Mouse (Mus musculus) ovary, adult 18-20 months (tissue): Measurements from ENCODE around the gene Dnajb13.

ENCODE experiments used
- DNase-seq: peaks from one replicate; pipeline ENCODE4 v3.0.0; 2022; ENCODE audit warnings: low spot score, mixed read lengths

Dnajb13 gene

DNA sequence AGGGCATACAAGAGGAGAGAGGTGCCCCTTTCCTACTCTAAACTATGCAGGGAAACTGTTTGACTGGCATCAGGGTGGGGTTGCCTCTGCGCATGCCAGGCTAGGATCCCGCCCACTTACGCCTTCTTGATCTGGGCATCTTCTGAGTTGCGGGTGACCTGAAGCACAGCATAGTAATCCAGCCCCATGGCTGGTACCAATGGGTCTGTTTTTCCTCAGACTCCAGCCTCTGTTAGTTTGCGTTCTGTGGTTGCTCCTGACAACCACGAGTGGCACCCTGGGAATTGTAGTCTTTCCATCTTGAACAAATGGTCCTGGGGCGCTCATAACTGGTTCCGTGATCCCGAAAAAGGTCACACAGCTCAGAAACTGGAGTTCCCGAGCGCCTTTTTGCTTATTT lies at the start of gene Dnajb13:
TSS of gene Dnajb13 (minus strand) at position 388 of the 400 bp plus-strand sequence.
- no peak for DNase-seq

DNA sequence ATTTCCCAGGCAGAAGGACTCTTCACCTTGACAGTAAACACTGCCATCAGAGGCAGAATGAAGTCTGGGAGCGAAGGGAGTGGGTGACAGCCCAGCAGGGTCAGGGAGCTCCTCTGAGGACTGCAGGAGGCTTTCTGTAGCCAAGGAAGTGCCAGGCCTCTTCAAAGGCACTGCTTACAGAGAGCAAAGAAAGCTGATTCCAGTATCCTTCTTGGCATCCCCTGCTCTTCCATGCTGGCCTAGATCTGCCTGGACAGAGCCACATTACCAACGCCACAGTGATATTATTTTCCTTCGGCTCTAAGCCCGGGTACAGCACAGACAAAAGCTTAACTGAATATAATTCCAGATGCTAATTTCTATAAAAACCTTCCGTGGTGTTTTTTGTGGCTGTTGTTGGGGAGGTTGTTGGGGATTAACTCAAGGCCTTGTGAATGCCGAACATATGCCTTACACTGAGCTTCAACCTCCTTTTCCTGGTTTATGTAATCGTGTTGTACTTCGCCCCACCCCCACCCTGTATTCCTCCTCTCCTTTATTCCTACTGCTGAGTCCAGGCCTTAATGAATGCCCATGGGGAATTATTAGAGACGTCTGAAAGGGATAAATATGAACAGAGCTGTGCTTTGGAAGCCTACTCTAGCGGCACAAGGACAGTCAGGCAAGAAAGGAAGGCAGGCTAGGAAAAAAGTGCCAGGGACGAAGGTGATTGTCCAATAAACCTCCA lies 47.3 kb upstream of the Dnajb13 start:
- no peak for DNase-seq

DNA sequence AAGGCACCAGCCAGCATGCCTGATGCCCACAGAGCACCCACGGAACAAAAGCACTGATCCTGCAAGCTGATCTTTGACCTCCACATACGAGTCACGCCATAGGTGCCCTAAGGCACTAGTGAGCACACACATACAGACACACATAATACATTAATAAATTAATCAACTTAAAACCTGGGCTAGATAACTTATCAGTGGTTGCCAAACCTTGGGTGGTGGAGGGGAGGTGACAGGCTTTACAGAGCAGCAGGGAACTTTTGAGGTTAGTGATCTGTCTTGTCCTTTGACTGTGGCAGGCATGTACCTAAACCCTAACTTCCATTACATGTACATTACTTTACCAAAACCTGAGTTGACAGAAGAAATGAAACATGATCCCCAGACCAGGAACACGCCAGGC lies 44.6 kb upstream of the Dnajb13 start:
- no peak for DNase-seq

DNA sequence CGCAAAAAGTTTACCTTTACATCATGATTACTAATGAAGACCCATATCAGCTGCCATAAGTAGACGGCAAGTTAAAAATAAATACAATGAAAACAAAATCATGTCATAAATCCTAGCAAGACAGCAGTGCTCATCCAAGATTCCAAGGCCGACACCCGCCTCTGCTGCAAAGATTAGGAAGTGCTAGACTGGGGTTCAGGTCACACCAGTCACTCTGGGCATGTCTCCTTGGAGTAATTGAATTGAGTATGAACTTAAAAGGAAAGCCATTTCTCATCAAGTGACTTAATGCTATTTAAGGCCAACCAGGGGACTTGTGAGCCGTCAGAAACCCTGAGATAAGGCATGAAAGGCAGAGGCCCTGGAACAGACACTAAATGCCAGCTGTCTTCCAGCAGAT lies 42.5 kb upstream of the Dnajb13 start:
- DNase-seq: no peak

DNA sequence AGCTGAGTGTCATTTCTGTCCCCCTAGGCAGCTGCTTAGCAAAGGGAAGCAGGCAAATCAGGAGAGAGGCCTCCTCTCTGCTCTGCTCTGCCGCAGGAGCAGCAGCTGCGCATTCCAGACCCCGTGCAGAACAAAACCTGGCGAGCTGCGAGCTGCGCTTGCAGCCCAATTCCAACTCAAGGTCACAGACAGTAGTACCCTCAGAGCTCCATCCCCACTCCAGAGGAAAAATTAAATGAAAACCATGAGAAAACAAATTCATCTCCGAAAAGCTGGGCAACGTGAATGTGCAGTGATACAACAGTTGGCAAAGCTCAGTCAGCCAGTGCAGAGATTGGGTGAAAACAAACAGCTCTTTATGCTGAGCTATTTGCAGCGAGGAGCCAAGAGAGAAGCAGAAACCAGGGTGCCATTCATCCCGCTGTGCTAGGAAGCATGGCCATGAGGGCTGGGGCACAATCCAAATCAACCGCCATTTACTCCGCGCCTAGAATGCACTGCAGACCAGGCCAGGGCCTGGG lies 40.7 kb upstream of the Dnajb13 start:
- no peak for DNase-seq

DNA sequence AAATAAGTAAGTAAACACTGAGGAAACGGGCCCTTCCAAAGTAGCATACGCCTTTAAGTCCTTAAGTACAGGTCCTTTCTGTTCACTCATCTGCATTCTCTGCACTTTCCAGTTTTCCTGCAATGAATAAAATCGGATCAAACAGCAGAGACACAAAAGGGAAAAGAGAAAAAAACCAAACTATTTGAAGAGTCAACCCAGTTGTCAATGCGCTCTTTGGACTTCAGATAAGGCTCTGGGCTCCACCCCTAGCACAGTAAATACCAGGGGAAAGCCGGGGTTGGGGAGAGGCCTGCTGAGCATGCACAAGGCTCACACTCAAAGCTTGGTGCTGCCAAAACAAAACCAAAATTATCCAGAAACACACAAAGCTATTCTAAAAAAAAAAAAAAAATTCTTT lies 40.2 kb upstream of the Dnajb13 start:
- no peak for DNase-seq

DNA sequence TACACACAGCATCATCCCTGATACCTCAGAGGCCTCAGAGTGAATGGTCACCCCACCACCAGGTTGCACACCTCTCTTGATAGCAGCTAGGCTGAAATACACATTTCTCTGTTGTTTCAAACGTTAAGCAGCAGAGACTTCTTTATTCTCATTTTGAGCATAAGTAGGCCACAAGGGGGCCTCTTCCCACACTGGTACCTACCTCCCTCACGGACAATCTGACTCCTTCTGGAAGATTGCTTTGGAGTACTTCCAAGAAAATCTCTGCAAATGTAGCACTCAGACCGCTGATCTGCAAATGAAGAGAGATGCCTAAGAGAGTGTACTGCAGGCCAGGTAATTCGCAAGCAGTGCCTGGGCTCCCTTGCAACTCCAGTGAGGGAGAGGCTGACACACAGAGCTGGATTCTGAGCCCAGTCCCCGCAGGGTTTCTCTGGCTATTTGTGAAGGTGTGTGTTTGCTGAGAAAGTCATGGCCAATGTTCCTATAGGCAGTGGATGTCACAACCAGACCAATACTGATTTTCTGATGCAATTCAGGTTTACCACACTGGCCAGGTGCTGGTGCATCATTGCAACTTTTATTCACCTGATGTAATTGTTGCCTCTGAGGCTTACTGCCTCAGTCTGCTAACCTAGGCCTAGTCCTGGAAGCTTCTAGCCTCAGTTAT lies 35.7 kb upstream of the Dnajb13 start:
- DNase-seq: no peak

DNA sequence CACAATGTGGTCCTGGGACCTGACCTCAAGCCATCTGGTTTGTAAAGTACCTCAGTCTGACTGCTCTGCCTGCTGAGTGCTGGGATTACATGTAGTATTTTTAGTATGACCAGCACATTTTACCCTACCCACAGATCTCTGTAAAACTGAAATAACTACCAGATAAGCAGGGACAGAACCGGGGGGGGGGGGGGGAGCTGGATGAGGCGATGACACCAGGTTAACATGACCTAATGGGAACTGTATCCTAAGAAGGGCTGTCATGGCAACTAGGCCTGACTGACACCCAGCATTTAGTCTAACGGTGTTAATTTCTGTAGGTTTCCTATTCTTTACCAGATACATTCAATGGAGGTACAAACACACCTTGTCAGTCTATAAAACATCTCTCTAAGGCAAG lies 35.0 kb upstream of the Dnajb13 start:
- DNase-seq: no peak

DNA sequence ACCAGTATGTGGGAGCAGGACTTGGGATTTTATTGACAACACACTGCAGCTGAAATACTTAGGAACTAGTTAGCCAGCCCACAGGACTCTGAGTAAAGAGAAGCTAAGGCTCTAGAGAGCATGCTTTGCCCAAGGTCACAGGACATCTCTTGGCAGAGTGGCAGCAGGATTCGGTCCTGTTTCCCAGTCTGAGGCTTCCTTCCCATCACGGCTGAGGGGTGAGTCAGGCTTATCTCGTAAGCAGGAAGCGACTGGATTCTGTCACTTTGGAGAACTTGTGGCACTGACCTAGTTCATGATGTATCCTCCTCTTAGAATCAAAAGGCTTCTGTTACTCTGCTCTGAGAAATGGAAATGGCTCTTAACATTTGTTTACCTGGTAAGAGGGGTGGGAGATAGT lies 32.9 kb upstream of the Dnajb13 start:
- no peak for DNase-seq

DNA sequence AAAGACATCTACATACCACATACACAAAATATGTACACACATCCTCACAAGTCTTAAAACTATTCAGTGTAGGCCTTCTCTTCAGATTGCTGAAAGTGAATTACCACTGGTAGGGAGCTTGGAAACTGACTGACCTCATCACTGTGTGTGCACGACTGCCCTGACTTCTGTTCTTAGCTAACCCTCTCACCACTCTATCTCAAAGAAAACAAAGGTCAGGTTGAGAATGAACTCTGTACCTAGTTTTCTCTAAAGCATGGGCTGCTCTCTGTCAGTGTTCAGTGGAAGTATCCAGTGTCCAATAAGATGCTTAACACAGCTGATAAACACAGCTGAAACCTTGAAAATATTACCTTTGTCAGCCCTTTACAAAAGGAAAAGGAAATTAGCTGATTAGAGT lies 29.7 kb upstream of the Dnajb13 start:
- DNase-seq: no peak

DNA sequence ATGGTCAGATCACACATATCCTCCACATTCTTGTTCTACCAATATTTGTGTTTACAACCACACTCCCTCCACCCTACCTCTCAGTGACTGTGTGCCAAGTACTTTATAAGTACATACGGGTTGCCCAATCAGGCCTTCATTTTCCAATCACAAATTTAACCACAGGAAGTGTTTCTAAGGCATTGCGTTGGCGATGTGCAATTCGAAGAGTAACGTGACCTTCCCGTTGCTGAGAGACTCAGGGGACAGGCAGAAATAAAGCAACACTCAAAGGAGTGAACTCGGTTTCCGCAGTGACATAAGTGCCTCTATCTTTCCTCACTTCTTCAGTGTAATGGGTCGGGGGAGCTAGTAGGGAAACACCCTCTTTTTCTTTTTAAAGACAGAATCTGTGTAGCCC lies 24.8 kb upstream of the Dnajb13 start:
- DNase-seq: no peak

DNA sequence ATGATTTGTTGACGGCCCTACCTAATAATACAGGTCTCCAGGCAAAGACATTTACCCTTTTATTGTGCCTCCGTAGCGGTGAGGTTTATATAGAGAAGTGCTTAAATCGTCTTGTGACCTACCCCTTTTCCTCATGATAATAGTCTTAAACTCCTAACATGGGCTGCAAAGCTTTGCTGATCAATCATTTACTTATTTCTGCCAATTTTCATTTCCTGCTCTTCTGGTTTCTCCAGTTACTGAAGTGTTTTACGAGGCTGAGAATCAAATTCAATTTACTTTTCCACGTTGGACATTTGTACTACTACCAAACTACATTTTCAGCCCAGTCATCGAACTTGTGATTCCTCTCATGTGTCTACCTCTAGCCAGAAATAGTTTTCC lies 22.8 kb upstream of the Dnajb13 start:
- no peak for DNase-seq

DNA sequence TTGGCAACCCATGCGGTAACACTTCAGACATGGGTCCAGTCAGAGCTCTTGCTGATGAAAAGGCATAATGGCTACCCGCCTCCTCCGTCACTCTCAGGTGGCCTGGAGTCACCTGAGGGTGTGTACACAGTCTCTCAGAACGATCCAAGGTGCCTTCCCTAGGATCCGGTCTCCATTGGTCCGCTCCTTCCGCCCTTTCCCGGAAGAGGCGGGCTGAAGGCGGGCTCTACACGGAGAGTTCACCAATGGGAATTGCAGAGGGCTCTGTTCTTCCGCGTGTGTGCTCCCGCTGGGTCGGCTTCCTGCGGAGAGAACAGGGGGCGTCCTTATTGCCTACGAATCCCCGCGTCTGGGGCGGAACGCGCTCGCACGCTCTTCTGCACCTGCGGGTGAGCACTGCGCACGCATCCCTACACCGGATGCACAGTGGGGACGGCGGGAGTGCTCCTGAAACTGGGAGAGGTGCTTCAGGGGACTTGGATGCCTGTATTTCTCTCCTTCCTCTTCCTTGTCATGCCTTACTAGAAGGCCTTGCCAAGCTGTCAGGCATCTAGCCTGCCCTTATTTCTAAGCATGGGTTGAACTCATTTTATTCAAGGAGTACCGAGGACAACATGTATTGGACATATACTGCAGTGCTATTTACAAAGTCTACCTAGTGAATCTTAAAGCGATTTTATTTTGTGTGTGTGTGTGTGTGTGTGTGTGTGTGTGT lies 22.2 kb upstream of the Dnajb13 start, which contains the start of gene Coa4:
TSS of gene Coa4 (plus strand) at position 268 of the 715 bp plus-strand sequence.
- peak; percentile 75 for DNase-seq

DNA sequence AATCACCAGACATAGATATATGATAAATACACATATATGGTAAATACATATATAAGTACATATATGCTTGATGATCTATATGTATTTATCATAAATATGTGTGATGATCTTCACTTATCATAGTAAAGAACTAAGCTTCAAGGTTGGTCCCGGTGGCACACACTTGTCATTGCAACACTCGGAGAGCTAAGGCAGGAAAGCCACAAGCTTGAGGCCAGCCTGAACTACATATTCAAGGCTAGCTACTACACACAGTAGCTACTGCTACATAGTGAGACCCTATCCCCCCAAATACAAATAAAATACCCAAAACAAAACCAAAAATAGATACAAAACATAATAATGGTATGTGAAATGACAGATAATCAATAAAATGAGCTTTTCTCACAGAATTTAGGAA lies 21.1 kb upstream of the Dnajb13 start:
- DNase-seq: no peak

DNA sequence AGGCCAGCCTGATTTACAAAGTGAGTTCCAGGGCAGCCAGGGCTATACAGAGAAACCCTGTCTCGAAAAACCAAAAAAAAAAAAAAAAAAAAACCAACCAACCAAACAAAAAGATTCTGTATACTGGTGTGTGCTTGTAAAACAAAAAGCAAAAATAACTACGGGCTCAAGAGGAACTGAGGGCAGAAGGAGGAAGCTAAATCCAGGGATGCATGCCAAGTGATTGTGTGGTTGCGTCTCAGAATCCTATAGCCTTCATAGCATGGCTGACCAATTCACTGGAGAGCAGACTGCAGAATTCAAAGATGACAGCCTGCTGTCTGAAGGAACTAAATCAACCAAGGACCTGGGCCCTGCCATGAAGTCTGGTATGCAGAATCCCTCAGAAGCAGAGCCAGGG lies 19.5 kb upstream of the Dnajb13 start:
- no peak for DNase-seq

DNA sequence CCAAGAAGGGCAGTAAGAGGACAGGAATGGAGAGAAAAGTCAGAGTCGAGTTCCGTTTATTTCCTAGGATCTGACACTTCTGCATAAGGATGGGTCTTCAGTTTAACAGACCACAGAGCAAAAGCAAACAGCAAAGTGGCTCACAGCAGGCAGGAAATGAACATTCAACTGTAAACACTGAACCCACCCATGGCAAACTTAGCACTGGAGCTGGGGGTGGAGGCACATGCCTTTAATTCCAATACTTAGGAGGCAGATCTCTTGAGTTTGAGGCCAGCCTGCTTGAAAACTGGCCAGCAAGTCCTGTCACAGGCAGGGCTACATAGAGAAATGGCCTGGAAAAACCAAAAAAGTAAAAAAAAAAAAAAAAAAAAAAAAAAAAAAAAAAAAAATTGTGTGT lies 18.7 kb upstream of the Dnajb13 start:
- no peak for DNase-seq

DNA sequence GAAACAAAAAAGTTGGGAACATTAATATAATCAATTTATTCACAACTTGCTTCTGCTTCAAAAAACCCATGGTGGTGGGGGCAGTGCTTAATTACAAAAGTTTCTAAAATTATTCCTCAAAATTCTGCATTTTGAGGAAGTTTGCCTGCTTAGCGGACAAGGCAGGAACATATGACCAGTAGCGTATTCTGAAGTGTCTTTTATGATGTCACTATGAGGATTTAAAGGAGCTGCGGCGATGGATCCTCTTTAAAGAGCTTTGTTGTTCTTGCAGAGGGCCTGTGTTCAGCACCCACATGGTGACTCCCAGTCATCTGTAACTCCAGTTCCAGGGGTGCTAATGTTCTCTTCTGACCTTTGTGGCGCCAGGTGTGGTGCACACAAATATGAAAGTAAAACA lies 16.0 kb upstream of the Dnajb13 start:
- no peak for DNase-seq

DNA sequence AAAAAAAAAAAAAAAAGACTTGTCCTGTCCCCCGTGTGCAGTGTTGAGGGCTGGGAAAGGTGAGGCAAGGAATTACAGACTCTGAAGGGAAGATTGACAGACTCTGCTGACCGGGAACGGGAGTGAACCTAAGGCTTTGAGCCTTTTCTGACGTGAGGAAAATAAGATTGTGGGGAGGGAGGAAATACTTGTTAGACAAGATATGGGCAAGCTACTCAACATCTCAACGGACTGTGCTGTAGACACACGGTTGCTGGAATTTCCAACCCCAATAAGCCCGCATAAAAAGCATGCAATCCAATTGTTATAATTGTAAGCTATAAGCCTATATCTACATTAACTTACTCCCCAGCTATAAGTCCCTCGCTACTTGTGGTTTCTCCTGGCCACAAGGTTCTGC lies 9.9 kb upstream of the Dnajb13 start:
- no peak for DNase-seq

DNA sequence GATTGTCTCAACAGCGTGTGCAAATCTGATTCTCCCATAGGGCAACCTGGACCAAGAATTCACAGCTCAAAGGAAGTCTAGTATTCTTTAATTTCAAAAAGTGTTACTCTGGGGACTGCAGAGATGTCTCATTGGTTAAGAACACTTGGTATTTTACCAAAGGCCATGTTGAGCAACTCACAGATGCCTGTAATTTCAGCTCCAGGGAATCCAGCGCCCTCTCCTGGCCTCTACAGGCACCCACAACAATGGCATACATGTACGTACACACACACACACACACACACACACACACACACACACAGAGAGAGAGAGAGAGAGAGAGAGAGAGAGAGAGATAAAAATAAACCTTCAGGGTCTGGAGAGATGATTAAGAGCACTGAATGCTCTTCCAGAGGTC lies 7.5 kb upstream of the Dnajb13 start:
- no peak for DNase-seq

DNA sequence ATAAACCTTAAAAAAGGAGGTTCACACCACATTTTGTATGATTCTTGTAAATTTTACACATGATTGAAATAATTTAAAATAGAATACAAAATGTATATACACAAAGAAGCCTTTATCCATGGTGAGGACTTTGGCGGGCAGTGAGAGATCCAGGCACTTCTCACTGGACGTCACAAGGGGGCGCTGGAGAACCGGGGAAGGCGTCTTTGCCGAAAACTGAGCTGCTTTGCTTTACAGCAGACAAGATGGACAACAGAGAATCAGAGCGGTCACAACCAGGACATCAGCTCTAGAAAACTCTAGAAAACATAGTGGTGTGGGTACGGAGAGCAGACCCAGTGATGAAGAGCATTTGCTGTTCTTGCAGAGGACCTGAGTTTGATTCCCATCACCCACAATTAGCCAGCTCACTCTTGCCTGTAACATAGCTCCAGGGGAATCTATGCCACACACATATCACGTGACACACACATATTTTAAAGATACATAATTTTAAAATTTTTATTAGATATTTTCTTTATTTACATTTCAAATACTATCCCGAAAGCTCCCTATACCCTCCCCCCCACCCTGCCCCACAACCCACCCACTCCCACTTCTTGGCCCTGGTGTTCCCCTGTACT lies 6.0 kb upstream of the Dnajb13 start:
- DNase-seq: no peak

DNA sequence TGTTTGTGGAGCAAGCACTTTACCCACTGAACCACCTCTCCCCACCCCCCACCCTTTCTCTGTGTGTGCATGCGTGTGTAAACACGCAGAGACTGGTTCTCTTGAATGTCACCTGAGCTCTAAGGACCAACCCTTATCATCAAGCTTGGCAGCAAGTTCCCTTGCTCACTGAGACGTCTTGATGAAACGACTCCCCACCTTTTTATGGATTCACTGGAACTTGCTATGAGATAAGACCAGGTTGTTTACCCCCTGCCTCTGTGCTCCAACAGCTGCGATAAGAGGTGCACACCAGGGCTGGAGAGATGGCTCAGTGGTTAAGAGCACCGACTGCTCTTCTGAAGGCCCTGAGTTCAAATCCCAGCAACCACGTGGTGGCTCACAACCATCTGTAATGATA lies 5.4 kb upstream of the Dnajb13 start:
- DNase-seq: no peak

DNA sequence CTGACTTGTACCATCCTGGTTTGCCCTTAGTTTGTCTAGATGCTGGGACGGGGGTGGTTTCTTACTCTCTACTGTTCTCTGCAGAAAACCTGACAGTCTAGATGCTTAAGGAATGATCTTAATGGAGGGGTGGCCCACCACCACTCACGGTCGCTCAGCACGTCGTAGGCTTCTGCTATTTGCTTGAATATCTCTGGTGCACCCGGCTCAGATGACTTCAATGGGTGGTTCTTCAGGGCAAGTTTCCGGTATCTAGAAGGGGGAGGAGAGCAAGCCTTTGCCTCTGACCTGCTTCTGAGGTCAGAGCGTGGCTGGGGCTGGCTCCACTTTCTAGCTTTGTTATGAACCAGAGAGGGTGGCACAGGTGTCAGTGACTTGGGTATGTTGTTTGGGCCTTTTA lies 3.2 kb downstream of the Dnajb13 start:
- DNase-seq: no peak

DNA sequence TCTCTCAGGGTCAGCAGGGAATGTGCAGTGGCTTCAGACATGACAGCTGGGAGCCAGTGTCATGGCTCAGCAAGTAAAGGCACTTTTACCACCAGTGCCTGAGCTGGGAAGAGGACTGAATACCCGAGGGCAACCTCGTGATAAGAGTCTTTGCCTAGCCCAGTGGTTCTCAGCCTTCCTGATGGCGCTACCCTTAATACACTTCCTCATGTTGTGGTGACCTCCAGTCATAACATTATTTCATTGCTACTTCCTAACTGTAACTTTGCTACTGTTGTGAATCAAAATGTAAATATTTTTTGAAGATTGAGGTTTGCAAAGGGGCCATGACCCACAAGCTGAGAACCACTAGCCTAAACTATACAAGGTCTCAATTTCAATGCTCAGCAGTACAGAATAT lies 6.1 kb downstream of the Dnajb13 start:
- no peak for DNase-seq
